Mouse (Mus musculus): ENCODE measurements around the gene Fgfr2.

DNA sequence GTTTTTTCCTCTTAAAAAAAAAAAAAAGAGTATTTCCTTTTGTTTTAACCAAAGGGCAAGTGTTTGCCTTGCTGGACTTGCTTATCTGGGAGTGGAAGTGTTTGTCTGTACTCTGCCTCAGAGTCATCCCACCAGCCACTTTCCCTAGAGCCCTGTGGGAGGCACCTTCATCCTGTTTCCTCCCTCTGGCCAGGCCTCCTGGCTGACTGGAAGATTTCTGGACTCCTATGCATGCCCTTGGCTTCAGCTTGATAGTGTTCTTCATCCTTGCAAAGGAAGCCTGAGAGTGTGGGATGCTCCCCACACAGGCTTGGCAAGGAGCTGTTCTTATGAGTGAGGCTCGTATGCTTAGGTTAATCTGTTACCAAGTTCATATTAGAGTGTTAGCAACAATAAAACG is 2468.6 kb downstream of the Fgfr2 start:
- TF ChIP-seq CTCF (IDR thresholded peaks at IDR 0.05; ENCODE audit: extremely low read depth, insufficient read length, insufficient replicate concordance, low read depth, low read length) (no peak), POLR2A (IDR thresholded peaks at IDR 0.05; ENCODE audit: low read depth, low read length) (no peak)

All from small intestine, adult 2 months (tissue).